Mouse (Mus musculus): ENCODE results near the gene Usp17lc.
"Not testable (repeated sequence)": the region's sequence is repeated elsewhere in the genome, so short reads cannot be mapped to it uniquely, and the experiment has no call there.

The Usp17lc gene

DNA sequence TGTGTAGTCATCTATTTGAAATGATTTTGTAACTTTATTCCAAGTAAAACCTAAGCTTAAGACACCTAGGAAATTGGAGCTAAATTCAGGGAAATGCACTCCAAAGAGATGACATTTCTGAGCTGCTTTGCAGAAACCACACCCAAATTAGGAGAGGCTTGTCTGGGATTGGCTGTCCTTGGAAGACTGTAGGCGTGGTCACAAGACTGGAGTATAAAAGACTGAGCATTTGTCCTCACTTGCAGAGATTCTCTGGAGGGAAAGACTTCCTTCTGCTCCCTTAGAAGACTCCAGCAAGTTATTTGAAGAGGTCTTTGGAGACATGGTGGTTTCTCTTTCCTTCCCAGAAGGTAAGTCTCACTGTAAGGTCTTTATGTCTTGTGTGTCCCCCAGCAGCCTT lies at the start of gene Usp17lc:
Usp17lc (plus strand) TSS at position 301 of the 400 bp plus-strand sequence.
- not testable (repeated sequence) for DNase-seq (ENCODE audit: low spot score)

DNA sequence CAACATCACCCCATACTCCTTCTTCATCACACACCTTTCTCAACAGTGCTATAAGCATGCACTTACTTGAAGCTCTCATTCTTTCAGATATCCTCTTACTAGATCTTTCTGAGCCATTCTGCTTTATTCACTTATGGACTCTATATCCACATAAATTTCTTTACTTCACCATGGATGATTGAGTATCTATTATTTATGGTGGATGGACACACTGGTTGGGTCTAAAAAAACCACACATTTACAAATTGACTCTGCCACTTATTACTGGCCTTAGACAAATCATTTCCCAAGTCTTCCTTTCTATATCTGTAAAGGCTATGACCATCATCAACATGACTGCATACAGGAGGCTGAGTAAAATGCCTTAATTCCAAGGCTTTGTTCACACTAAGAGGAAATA lies 28.8 kb upstream of the Usp17lc start, which contains the start of gene Olfr603:
Olfr603 (minus strand) TSS at position 101 of the 400 bp plus-strand sequence.
- DNase-seq (ENCODE audit: low spot score): no peak

- no peak for DNase-seq (ENCODE audit: low spot score)
These were observed 17.1 kb upstream of the Usp17lc start for GRCm38 (mm10) chr7:103397758-103398157.

DNA sequence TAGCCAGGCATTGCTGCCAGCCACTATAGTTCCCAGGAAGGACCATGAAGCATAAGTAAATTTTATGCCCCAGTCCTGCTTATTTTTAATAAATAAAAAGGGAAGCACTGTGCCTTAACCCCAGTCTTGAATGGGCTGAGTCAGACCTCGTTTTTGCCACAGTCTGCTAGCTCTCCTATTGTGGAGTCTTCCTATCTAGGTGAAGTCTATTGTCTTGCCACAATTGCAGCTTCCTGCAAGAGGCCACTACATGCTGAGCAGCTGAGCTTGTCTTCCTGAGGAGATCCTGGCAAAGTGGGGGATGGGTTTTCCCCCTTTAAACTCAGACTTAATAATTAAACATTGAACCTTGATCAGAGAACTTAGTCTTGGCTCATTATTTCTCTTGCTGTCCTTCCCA lies 15.9 kb upstream of the Usp17lc start:
- no peak for DNase-seq (ENCODE audit: low spot score)

GRCm38 (mm10) chr7:103406521-103407055 lies 8.3 kb upstream of the Usp17lc start:
- not testable (repeated sequence) for DNase-seq (ENCODE audit: low spot score)

DNA sequence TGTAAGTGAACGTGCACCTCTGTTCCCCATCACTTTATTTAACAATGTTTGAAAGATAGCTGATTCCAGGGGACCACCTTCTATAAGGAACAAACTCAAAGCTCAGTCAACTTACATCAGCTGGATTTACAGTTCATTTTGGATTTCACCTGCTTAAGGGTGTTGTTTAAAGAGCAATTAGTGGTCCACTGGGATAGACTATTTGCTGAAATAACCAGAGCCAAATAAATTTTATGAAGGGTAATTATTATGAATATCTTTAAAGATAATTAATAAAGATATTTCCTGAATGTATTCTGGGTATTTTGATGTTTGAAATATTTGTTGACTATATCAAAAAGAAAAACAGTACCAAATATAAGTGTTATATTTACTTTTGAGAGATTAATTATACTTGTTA lies 30.5 kb downstream of the Usp17lc start, which contains the start of gene Olfr605:
Olfr605 (minus strand) TSS at position 101 of the 400 bp plus-strand sequence.
- no peak for DNase-seq (ENCODE audit: low spot score)

- no peak for DNase-seq (ENCODE audit: low spot score)
These were observed 33.9 kb downstream of the Usp17lc start, which contains the start of gene Olfr606 for GRCm38 (mm10) chr7:103448746-103449145. Olfr606 (plus strand) TSS chr7:103449046.

DNA sequence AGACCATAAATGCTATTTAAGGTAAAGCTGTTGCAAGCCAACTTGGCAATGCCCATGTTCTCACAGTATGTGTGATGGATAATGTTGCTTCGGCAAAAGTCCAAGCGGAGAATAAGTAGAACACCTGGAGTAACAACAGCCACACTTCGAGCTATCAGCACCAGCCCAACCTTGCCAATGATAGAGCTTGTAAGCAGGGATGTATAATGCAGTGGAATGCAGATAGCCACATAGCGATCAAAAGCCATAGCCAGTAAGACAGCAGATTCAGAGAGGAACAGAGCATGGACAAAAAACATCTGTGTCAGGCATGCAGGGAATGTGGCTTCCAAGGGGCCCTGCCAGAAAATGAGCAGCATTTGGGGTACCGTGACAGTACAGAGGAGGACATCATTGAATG lies 45.7 kb downstream of the Usp17lc start:
- DNase-seq (ENCODE audit: low spot score): no peak
